Mouse (Mus musculus): ENCODE data around the gene Snca.
A peak's percentile ranks its signal among the peaks of the same experiment; 100 is the strongest.

GRCm38 (mm10) chr6:60828429-60829264 is 1.0 kb downstream of the Snca start:
- no peak for TF ChIP-seq CTCF (IDR thresholded peaks at IDR 0.05; ENCODE audit: extremely low read depth, insufficient read depth, low read length)
- TF ChIP-seq POLR2A (IDR thresholded peaks at IDR 0.05; ENCODE audit: extremely low read depth, insufficient read depth, low read length) = peak; percentile 84; the same call in 1 of the 2 replicates
